Mouse (Mus musculus): ENCODE measurements around the gene She. TPM values are rescaled to one million over a fixed set of nuclear protein-coding genes. Genes with fewer than 3 reads are reported as not detected.

The She gene
- polyA plus RNA-seq, 1 experiment from 2014 or later, result 11.2 TPM

DNA sequence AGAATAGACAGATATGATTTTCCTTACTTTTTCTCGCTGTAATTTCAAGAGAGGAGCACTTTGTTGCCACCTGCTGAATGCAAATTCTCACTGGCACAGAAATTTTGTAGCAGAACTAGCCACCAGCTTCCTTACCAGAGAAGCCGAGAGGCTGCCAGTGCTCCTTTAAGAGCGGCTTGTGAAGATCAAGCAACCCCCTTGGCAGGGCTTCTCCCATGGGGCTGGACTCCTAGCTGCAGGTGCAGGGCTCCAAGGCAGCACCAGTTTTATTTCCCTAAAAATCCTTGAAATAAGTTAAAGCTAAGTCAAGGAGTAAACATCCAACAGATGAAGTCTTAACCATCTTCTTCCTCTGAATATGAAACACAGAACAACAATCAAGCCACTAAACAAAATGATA, 19.0 kb upstream of the She start:
- no peaks in the 10 kb centered on the region for H3K36me3 ChIP-seq (ENCODE audit: insufficient read depth, low read length)
- H3K9ac ChIP-seq (replicated peaks; ENCODE audit: low read depth), result no peak overlapping the region
- no peaks in the 10 kb centered on the region for H3K9me3 ChIP-seq (ENCODE audit: low read length)
- no peaks in the 10 kb centered on the region for H3K27me3 ChIP-seq (replicated peaks; ENCODE audit: insufficient read depth, low read length)
- TF ChIP-seq EP300 (IDR thresholded peaks at IDR 0.05), result no peak
- TF ChIP-seq CTCF (IDR thresholded peaks at IDR 0.05), result no peak
- no peak overlapping the region for H3K27ac ChIP-seq (ENCODE audit: low read length)
- WGBS, result 69% methylated on average over 3 of the region's 3 CpGs
- no peak for ATAC-seq
- H3K4me2 ChIP-seq (replicated peaks; ENCODE audit: low read depth, low read length), result no peak overlapping the region
- no peak for DNase-seq (ENCODE audit: low spot score)
- no peak overlapping the region for H3K4me3 ChIP-seq (ENCODE audit: low read depth, low read length)
- H3K4me1 ChIP-seq (ENCODE audit: insufficient read depth, low read depth, low read length), result no peaks in the 10 kb centered on the region

- Histone ChIP-seq H3K4me1 (ENCODE audit: insufficient read depth, low read depth, low read length) (no peaks in the 10 kb centered on the region), H3K27ac (ENCODE audit: low read length) (no peak overlapping the region), H3K27me3 (replicated peaks; ENCODE audit: insufficient read depth, low read length) (no peaks in the 10 kb centered on the region), H3K36me3 (ENCODE audit: insufficient read depth, low read length) (no peaks in the 10 kb centered on the region), H3K9me3 (ENCODE audit: low read length) (no peaks in the 10 kb centered on the region), H3K4me2 (replicated peaks; ENCODE audit: low read depth, low read length) (no peak overlapping the region), H3K9ac (replicated peaks; ENCODE audit: low read depth) (no peak overlapping the region), H3K4me3 (ENCODE audit: low read depth, low read length) (no peak overlapping the region)
- DNase-seq (ENCODE audit: low spot score) (no peak), ATAC-seq (no peak)
- TF ChIP-seq CTCF (IDR thresholded peaks at IDR 0.05), result no peak
- TF ChIP-seq EP300 (IDR thresholded peaks at IDR 0.05), result no peak
- WGBS, result 72% methylated on average over 7 of the region's 7 CpGs
Measured at GRCm38 (mm10) chr3:89814051-89814450, 17.1 kb upstream of the She start.

GRCm38 (mm10) chr3:89817056-89817455, 14.1 kb upstream of the She start:
- H3K4me1 ChIP-seq (ENCODE audit: insufficient read depth, low read depth, low read length), result no peaks in the 10 kb centered on the region
- no peak overlapping the region for H3K9ac ChIP-seq (replicated peaks; ENCODE audit: low read depth)
- no peaks in the 10 kb centered on the region for H3K9me3 ChIP-seq (ENCODE audit: low read length)
- no peak for ATAC-seq
- peak; percentile 72 for TF ChIP-seq CTCF (IDR thresholded peaks at IDR 0.05)
- TF ChIP-seq EP300 (IDR thresholded peaks at IDR 0.05), result no peak
- no peaks in the 10 kb centered on the region for H3K27me3 ChIP-seq (replicated peaks; ENCODE audit: insufficient read depth, low read length)
- WGBS, result 51% methylated on average over 4 of the region's 4 CpGs
- no peak overlapping the region for H3K4me3 ChIP-seq (ENCODE audit: low read depth, low read length)
- no peaks in the 10 kb centered on the region for H3K36me3 ChIP-seq (ENCODE audit: insufficient read depth, low read length)
- H3K4me2 ChIP-seq (replicated peaks; ENCODE audit: low read depth, low read length), result no peak overlapping the region
- DNase-seq (ENCODE audit: low spot score), result no peak
- no peak overlapping the region for H3K27ac ChIP-seq (ENCODE audit: low read length)

- WGBS, result 44% methylated on average over 3 of the region's 3 CpGs
- Histone ChIP-seq H3K27me3 (replicated peaks; ENCODE audit: insufficient read depth, low read length) (no peaks in the 10 kb centered on the region), H3K4me3 (ENCODE audit: low read depth, low read length) (no peak overlapping the region), H3K4me2 (replicated peaks; ENCODE audit: low read depth, low read length) (no peak overlapping the region), H3K36me3 (ENCODE audit: insufficient read depth, low read length) (no peaks in the 10 kb centered on the region), H3K27ac (ENCODE audit: low read length) (no peak overlapping the region), H3K9me3 (ENCODE audit: low read length) (no peaks in the 10 kb centered on the region), H3K9ac (replicated peaks; ENCODE audit: low read depth) (no peak overlapping the region), H3K4me1 (ENCODE audit: insufficient read depth, low read depth, low read length) (no peaks in the 10 kb centered on the region)
- 0 out of 2 replicates have a peak, but pooled peaks have one; percentile 40 for ATAC-seq
- DNase-seq (ENCODE audit: low spot score), result no peak
- TF ChIP-seq CTCF (IDR thresholded peaks at IDR 0.05) (no peak), EP300 (IDR thresholded peaks at IDR 0.05) (peak; percentile 65)
Measured at GRCm38 (mm10) chr3:89818605-89819004, 12.6 kb upstream of the She start.

- no peak for ATAC-seq
- Histone ChIP-seq H3K9me3 (ENCODE audit: low read length) (no peaks in the 10 kb centered on the region), H3K4me2 (replicated peaks; ENCODE audit: low read depth, low read length) (no peak overlapping the region), H3K27ac (ENCODE audit: low read length) (no peak overlapping the region), H3K36me3 (ENCODE audit: insufficient read depth, low read length) (no peaks in the 10 kb centered on the region), H3K27me3 (replicated peaks; ENCODE audit: insufficient read depth, low read length) (no peaks in the 10 kb centered on the region), H3K4me3 (ENCODE audit: low read depth, low read length) (no peak overlapping the region), H3K9ac (replicated peaks; ENCODE audit: low read depth) (no peak overlapping the region), H3K4me1 (ENCODE audit: insufficient read depth, low read depth, low read length) (no peaks in the 10 kb centered on the region)
- no peak for DNase-seq (ENCODE audit: low spot score)
- 36% methylated on average over 7 of the region's 7 CpGs for WGBS
- TF ChIP-seq EP300 (IDR thresholded peaks at IDR 0.05) (no peak), CTCF (IDR thresholded peaks at IDR 0.05) (no peak)
Measured at GRCm38 (mm10) chr3:89819897-89820296, 11.3 kb upstream of the She start.

GRCm38 (mm10) chr3:89820311-89821095, 10.7 kb upstream of the She start:
- no peaks in the 10 kb centered on the region for H3K4me1 ChIP-seq (ENCODE audit: insufficient read depth, low read depth, low read length)
- TF ChIP-seq CTCF (IDR thresholded peaks at IDR 0.05) (no peak), EP300 (IDR thresholded peaks at IDR 0.05) (no peak)
- no peak for ATAC-seq

More at GRCm38 (mm10) chr3:89820311-89821095, 10.7 kb upstream of the She start:
- no peak overlapping the region for H3K4me3 ChIP-seq (ENCODE audit: low read depth, low read length)
- WGBS, result 77% methylated on average over 12 of the region's 12 CpGs
- H3K9me3 ChIP-seq (ENCODE audit: low read length), result no peaks in the 10 kb centered on the region
- no peak overlapping the region for H3K4me2 ChIP-seq (replicated peaks; ENCODE audit: low read depth, low read length)
- no peak overlapping the region for H3K9ac ChIP-seq (replicated peaks; ENCODE audit: low read depth)
- no peaks in the 10 kb centered on the region for H3K27me3 ChIP-seq (replicated peaks; ENCODE audit: insufficient read depth, low read length)
- no peaks in the 10 kb centered on the region for H3K36me3 ChIP-seq (ENCODE audit: insufficient read depth, low read length)
- no peak for DNase-seq (ENCODE audit: low spot score)
- no peak overlapping the region for H3K27ac ChIP-seq (ENCODE audit: low read length)
